Mouse (Mus musculus): Measurements from ENCODE around the gene Alpl.
A peak's percentile ranks its signal among the peaks of the same experiment; 100 is the strongest.

Alpl gene

GRCm38 (mm10) chr4:137768831-137769230 is 27.4 kb downstream of the Alpl start:
- DNase-seq: no peak

GRCm38 (mm10) chr4:137768381-137768780 is 27.8 kb downstream of the Alpl start:
- DNase-seq: no peak

- DNase-seq: no peak
Observed at GRCm38 (mm10) chr4:137766365-137766764, 29.8 kb downstream of the Alpl start.

- DNase-seq: peak; percentile 42 to 47
Observed at GRCm38 (mm10) chr4:137765554-137765971, 30.6 kb downstream of the Alpl start.

- DNase-seq: no peak
Observed at GRCm38 (mm10) chr4:137764621-137765020, 31.6 kb downstream of the Alpl start.

- no peak for DNase-seq
Observed at GRCm38 (mm10) chr4:137763920-137764495, 32.2 kb downstream of the Alpl start.

GRCm38 (mm10) chr4:137762886-137763285 is 33.3 kb downstream of the Alpl start:
- DNase-seq: no peak

GRCm38 (mm10) chr4:137754446-137754845 is 41.7 kb downstream of the Alpl start:
- DNase-seq: no peak

GRCm38 (mm10) chr4:137753199-137753598 is 43.0 kb downstream of the Alpl start:
- no peak for DNase-seq

- DNase-seq: no peak
Observed at GRCm38 (mm10) chr4:137752471-137752870, 43.7 kb downstream of the Alpl start.

- peak; percentile 54 to 67 for DNase-seq
Observed at GRCm38 (mm10) chr4:137751717-137752116, 44.5 kb downstream of the Alpl start.

GRCm38 (mm10) chr4:137751310-137751709 is 44.9 kb downstream of the Alpl start:
- no peak for DNase-seq

GRCm38 (mm10) chr4:137750121-137750520 is 46.1 kb downstream of the Alpl start:
- DNase-seq: peak in 1 of 2 experiments; percentile 44

- no peak for DNase-seq
Observed at GRCm38 (mm10) chr4:137749680-137750079, 46.5 kb downstream of the Alpl start.

GRCm38 (mm10) chr4:137748726-137749125 is 47.5 kb downstream of the Alpl start:
- no peak for DNase-seq

- no peak for DNase-seq
Observed at GRCm38 (mm10) chr4:137747590-137747989, 48.6 kb downstream of the Alpl start.

- DNase-seq: no peak
Observed at GRCm38 (mm10) chr4:137747091-137747490, 49.1 kb downstream of the Alpl start.

GRCm38 (mm10) chr4:137744433-137744918 is 51.7 kb downstream of the Alpl start:
- DNase-seq: peak; percentile 55 to 67

GRCm38 (mm10) chr4:137743791-137744190 is 52.4 kb downstream of the Alpl start:
- no peak for DNase-seq

GRCm38 (mm10) chr4:137740350-137740749 is 55.8 kb downstream of the Alpl start:
- no peak for DNase-seq

GRCm38 (mm10) chr4:137739151-137739923 is 56.8 kb downstream of the Alpl start:
- peak; percentile 70 for DNase-seq

- DNase-seq: no peak
Observed at GRCm38 (mm10) chr4:137737760-137738159, 58.4 kb downstream of the Alpl start.

GRCm38 (mm10) chr4:137736220-137736701 is 59.9 kb downstream of the Alpl start:
- DNase-seq: peak in 1 of 2 experiments; percentile 44

- DNase-seq: peak in 1 of 2 experiments; percentile 47
Observed at GRCm38 (mm10) chr4:137733459-137733858, 62.7 kb downstream of the Alpl start.
